16 mouse cellular contexts compared by ENCODE assay signal in the genomic region with DNA sequence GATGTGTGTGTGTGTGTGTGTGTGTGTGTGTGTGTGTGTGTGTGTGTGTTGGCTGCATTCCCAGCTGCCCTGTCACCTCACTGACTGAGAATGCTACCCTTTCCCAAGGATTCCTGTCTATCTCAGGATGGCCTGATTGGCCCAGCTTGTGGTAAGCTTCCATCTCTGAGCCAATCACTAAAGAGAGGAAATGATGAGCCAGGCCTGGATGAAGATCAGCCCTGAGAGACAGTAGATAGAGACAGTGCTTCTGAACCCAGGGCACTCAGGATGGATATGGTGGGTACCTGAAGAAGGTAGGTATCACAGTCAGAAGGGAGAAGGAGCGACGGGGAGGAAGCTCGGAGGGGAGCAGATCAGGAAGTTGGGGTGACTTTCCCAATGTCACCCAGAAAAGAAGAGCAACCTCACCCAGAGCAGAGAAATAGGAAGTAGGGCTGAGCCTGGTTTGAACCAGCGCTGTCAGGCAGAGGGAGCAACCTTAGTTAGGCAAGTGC. TPM values are rescaled to one million over a fixed set of nuclear protein-coding genes. Genes with fewer than 3 reads are reported as not detected.
DNase-seq lines count a peak whose midpoint lies in the region; ATAC-seq and TF ChIP-seq lines count a peak whose summit lies in the region.
"Had no signal": no experiment of that assay in that cellular context is flagged by ENCODE, and none has a peak within 500 bp of the region (broad histone marks: within the 10 kb centered on the region; RNA-seq: fewer than 3 reads in every experiment).

No protein-coding gene starts in this region.

- H3K27me3 ChIP-seq in kidney, embryonic 16.5 days (ENCODE audit: insufficient read depth, low read length): no peaks in the 10 kb centered on the region
- no peaks in the 10 kb centered on the region for H3K27me3 ChIP-seq in kidney, adult 2 months (replicated peaks; ENCODE audit: control insufficient read depth, insufficient read depth, low read length)
- H3K27me3 ChIP-seq in liver, embryonic 15.5 days: peaks cover 6% of the 10 kb centered on the region
- H3K27me3 ChIP-seq in forebrain, embryonic 12.5 days: peaks cover 15% of the 10 kb centered on the region
- H3K27me3 ChIP-seq: limb, embryonic 12.5 days had no signal

- TF ChIP-seq CTCF in kidney, adult 2 months (conservative IDR thresholded peaks at IDR 0.05; ENCODE audit: insufficient read depth, insufficient read length, low read depth, low read length): no peak

- no peak overlapping the region for H3K4me3 ChIP-seq in kidney, embryonic 16.5 days (ENCODE audit: low read length)
- no peak overlapping the region for H3K4me3 ChIP-seq in kidney, adult 2 months (ENCODE audit: insufficient read depth, low read depth, low read length)
- no peak overlapping the region for H3K4me3 ChIP-seq in liver, embryonic 15.5 days (replicated peaks)
- H3K4me3 ChIP-seq in forebrain, embryonic 12.5 days (replicated peaks): no peak overlapping the region
- H3K4me3 ChIP-seq: limb, embryonic 12.5 days; midbrain, embryonic 12.5 days; neural tube, embryonic 15.5 days had no signal

- 0 out of 2 replicates have a peak, but pooled peaks have one; percentile 46 for ATAC-seq in kidney, embryonic 16.5 days (ENCODE audit: low FRiP score, low TSS enrichment)
- ATAC-seq in liver, embryonic 15.5 days (ENCODE audit: insufficient read depth): no peak
- ATAC-seq in forebrain, embryonic 12.5 days (ENCODE audit: low FRiP score): no peak
- ATAC-seq: forebrain, postnatal 0 days had no signal

- no peak overlapping the region for H3K9ac ChIP-seq in kidney, embryonic 16.5 days (replicated peaks; ENCODE audit: low read length)
- H3K9ac ChIP-seq in liver, embryonic 15.5 days: no peak overlapping the region
- no peak overlapping the region for H3K9ac ChIP-seq in forebrain, embryonic 12.5 days
- H3K9ac ChIP-seq: forebrain, postnatal 0 days; limb, embryonic 12.5 days; midbrain, embryonic 12.5 days; neural tube, embryonic 15.5 days had no signal

- TF ChIP-seq POLR2A in kidney, adult 2 months (IDR thresholded peaks at IDR 0.05; ENCODE audit: low read depth, low read length): no peak

- H3K4me2 ChIP-seq in kidney, embryonic 16.5 days (replicated peaks; ENCODE audit: low read depth, low read length): no peak overlapping the region
- H3K4me2 ChIP-seq in liver, embryonic 15.5 days: no peak overlapping the region
- no peak overlapping the region for H3K4me2 ChIP-seq in forebrain, embryonic 12.5 days
- H3K4me2 ChIP-seq: limb, embryonic 12.5 days; midbrain, embryonic 12.5 days; neural tube, embryonic 15.5 days had no signal

- no peaks in the 10 kb centered on the region for H3K36me3 ChIP-seq in kidney, embryonic 16.5 days (ENCODE audit: insufficient read depth, low read length)
- no peaks in the 10 kb centered on the region for H3K36me3 ChIP-seq in kidney, adult 2 months (ENCODE audit: control insufficient read depth, insufficient read depth, low read length)
- H3K36me3 ChIP-seq in liver, embryonic 15.5 days (replicated peaks): no peaks in the 10 kb centered on the region
- no peaks in the 10 kb centered on the region for H3K36me3 ChIP-seq in forebrain, embryonic 12.5 days (replicated peaks)
- H3K36me3 ChIP-seq: limb, embryonic 12.5 days; midbrain, embryonic 12.5 days; neural tube, embryonic 15.5 days had no signal

- no peak overlapping the region for H3K27ac ChIP-seq in kidney, embryonic 16.5 days (ENCODE audit: low read length)
- H3K27ac ChIP-seq in kidney, adult 2 months (ENCODE audit: insufficient read depth, low read depth, low read length): no peak overlapping the region
- peak overlapping the region; percentile 51; the same call in 1 of the 2 replicates for H3K27ac ChIP-seq in liver, embryonic 15.5 days (replicated peaks)
- H3K27ac ChIP-seq in forebrain, embryonic 12.5 days: no peak overlapping the region
- H3K27ac ChIP-seq: limb, embryonic 12.5 days; midbrain, embryonic 12.5 days; neural tube, embryonic 15.5 days had no signal

- no peaks in the 10 kb centered on the region for H3K9me3 ChIP-seq in kidney, embryonic 16.5 days (ENCODE audit: low read length)
- no peaks in the 10 kb centered on the region for H3K9me3 ChIP-seq in liver, embryonic 15.5 days (replicated peaks)
- no peaks in the 10 kb centered on the region for H3K9me3 ChIP-seq in forebrain, embryonic 12.5 days
- H3K9me3 ChIP-seq: limb, embryonic 12.5 days; midbrain, embryonic 12.5 days; neural tube, embryonic 15.5 days had no signal

- 79% methylated on average over 4 of the region's 4 CpGs for WGBS in kidney, embryonic 16.5 days
- 86% methylated on average over 4 of the region's 4 CpGs for WGBS in kidney, adult 2 months
- 36% methylated on average over 4 of the region's 4 CpGs for WGBS in liver, embryonic 15.5 days (ENCODE audit: insufficient replicate concordance)
- 92% methylated on average over 4 of the region's 4 CpGs for WGBS in forebrain, embryonic 12.5 days

- H3K4me1 ChIP-seq in kidney, embryonic 16.5 days (ENCODE audit: insufficient read depth, low read length): peaks cover 3% of the 10 kb centered on the region; the same call in 1 of the 2 replicates
- no peaks in the 10 kb centered on the region for H3K4me1 ChIP-seq in kidney, adult 2 months (ENCODE audit: control insufficient read depth, insufficient read depth, low read length)
- peaks cover 19% of the 10 kb centered on the region for H3K4me1 ChIP-seq in liver, embryonic 15.5 days (replicated peaks)
- H3K4me1 ChIP-seq in forebrain, embryonic 12.5 days: no peaks in the 10 kb centered on the region
- H3K4me1 ChIP-seq: midbrain, embryonic 12.5 days had no signal

- DNase-seq in adrenal gland, adult 2 months: peak; percentile 34
- no peak for DNase-seq in adrenal gland, postnatal 36 days
- no peak for DNase-seq in kidney, adult 2 months
- peak; percentile 55 for DNase-seq in MEL-GATA-1-ER (ENCODE audit: extremely low read depth, low read depth)
- DNase-seq in cerebellum, postnatal 25 days: no peak
- DNase-seq: cerebellum, postnatal 14 days; forebrain, postnatal 0 days; heart, postnatal 4 days; kidney, adult 8-10 months; layer of hippocampus, adult 9-11 months had no signal

RNA-seq across cellular contexts. Expression of a gene that starts 5.8 kb away (rescaled TPM):
- 10 to 100 TPM; 61.5 to 66.3 TPM for total RNA-seq in adrenal gland, adult 2 months (2021)
- 255 and 262 TPM in 2 replicates for polyA plus RNA-seq in adrenal gland, adult 2 months (2012; rRNA removed)
- 10 to 100 TPM; 46.6 to 75.2 TPM for total RNA-seq in adrenal gland, postnatal 36 days (2021)
- polyA plus RNA-seq in kidney, embryonic 16.5 days (2015; fragmentation: Nextera tagmentation; extraction: Ambion mirVana): 75.0 and 80.5 TPM in 2 replicates
- polyA plus RNA-seq in kidney, adult 2 months (2012; rRNA removed): 69.0 and 81.0 TPM in 2 replicates
- 11.6 and 11.7 TPM in 2 replicates for polyA plus RNA-seq in liver, embryonic 15.5 days (2015; fragmentation: Nextera tagmentation; extraction: Ambion mirVana)
- polyA plus RNA-seq in forebrain, embryonic 12.5 days (2016; fragmentation: Nextera tagmentation; extraction: Ambion mirVana): 41.3 and 43.6 TPM in 2 replicates

RNA-seq across cellular contexts. Expression of a gene that starts 46.2 kb away (rescaled TPM):
- total RNA-seq in adrenal gland, adult 2 months (2021): 10 to 100 TPM; 74.6 to 87.7 TPM
- polyA plus RNA-seq in adrenal gland, adult 2 months (2012; rRNA removed): 59.2 and 65.3 TPM in 2 replicates
- total RNA-seq in adrenal gland, postnatal 36 days (2021): 10 to 100 TPM; 69.0 to 96.0 TPM
- 66.0 and 71.5 TPM in 2 replicates for polyA plus RNA-seq in kidney, embryonic 16.5 days (2015; fragmentation: Nextera tagmentation; extraction: Ambion mirVana)
- polyA plus RNA-seq in kidney, adult 2 months (2012; rRNA removed): 31.5 and 34.9 TPM in 2 replicates
- polyA plus RNA-seq in liver, embryonic 15.5 days (2015; fragmentation: Nextera tagmentation; extraction: Ambion mirVana): 8.0 and 9.2 TPM in 2 replicates
- 245 and 267 TPM in 2 replicates for polyA plus RNA-seq in forebrain, embryonic 12.5 days (2016; fragmentation: Nextera tagmentation; extraction: Ambion mirVana)

Comparison
In these comparisons a context has a peak if more than half of its experiments do, and no peak if none do; other contexts are left out.
1. DNase-seq: peak in adrenal gland, adult 2 months (single experiment) and MEL-GATA-1-ER (single experiment); none in adrenal gland, postnatal 36 days (0 of 2), kidney, adult 2 months (single experiment) and cerebellum, postnatal 25 days (0 of 2).